Mouse (Mus musculus) midbrain, embryonic 11.5 days (tissue): ENCODE results near the gene Neu2. TPM values are rescaled to one million over a fixed set of nuclear protein-coding genes. Genes with fewer than 3 reads are reported as not detected.
A peak's percentile ranks its signal among the peaks of the same experiment; 100 is the strongest.

Source experiments
- ATAC-seq: fragments of 200-750 bp; cut with Nextera tagmentation; 2 replicates; pipeline ENCODE4 v1.8.0; 2017; ENCODE audit warnings: moderate TSS enrichment, moderate library complexity; ENCODE audit not compliant: low FRiP score
- DNase-seq: peaks from one replicate; pipeline ENCODE4 v3.0.0; 2015; ENCODE audit warnings: low spot score; ENCODE audit errors: missing footprints
- H3K27ac ChIP-seq: fragments of 300-500 bp; sonication (generic); 2 replicates; pipeline ENCODE4 v1.5.1; 2014; ENCODE audit warnings: low read depth, low read length
- H3K27me3 ChIP-seq: fragments of 300-500 bp; sonication (generic); 2 replicates; pipeline ENCODE4 v1.6.1; 2014; ENCODE audit warnings: mild to moderate bottlenecking, low read length, moderate library complexity, mixed read lengths; ENCODE audit not compliant: control insufficient read depth, insufficient read depth
- H3K36me3 ChIP-seq: fragments of 300-500 bp; sonication (generic); 2 replicates; pipeline ENCODE4 v1.6.1; 2014; ENCODE audit warnings: mild to moderate bottlenecking, low read length, moderate library complexity, mixed read lengths; ENCODE audit not compliant: control insufficient read depth, insufficient read depth
- H3K4me1 ChIP-seq: fragments of 300-500 bp; sonication (generic); 2 replicates; pipeline ENCODE4 v1.6.1; 2014; ENCODE audit warnings: low read length; ENCODE audit not compliant: control insufficient read depth, insufficient read depth
- H3K4me2 ChIP-seq: fragments of 300-500 bp; sonication (generic); 2 replicates; pipeline ENCODE4 v1.6.1; 2014; ENCODE audit warnings: mild to moderate bottlenecking, moderate library complexity
- H3K4me3 ChIP-seq: fragments of 300-500 bp; sonication (generic); 2 replicates; pipeline ENCODE4 v1.5.1; 2014; ENCODE audit warnings: low read depth, low read length
- H3K9ac ChIP-seq: fragments of 300-500 bp; sonication (generic); 2 replicates; pipeline ENCODE4 v1.6.1; 2014; ENCODE audit warnings: low read length
- H3K9me3 ChIP-seq: fragments of 300-500 bp; sonication (generic); 2 replicates; pipeline ENCODE4 v1.6.1; 2016; ENCODE audit warnings: low read length; ENCODE audit not compliant: control insufficient read depth
- WGBS: fragments of 180-500 bp; shearing (Covaris S2); extraction: QIAGEN DNeasy Blood & Tissue Kit; methylation state at CpG from one replicate; pipeline ENCODE4 v1.1.7; 2014; 5-methylcytosine and 5-hydroxymethylcytosine counted together
- polyA plus RNA-seq: library from polyadenylated mRNA; unstranded; fragments of >200 nt; fragmentation: Nextera tagmentation; extraction: Ambion mirVana; gene quantifications from 2 replicates; pipeline ENCODE4 v1.2.1, GENCODE M21; 2014

Neu2 gene
- polyA plus RNA-seq, 1 experiment from 2014 or later, result not detected

- DNase-seq (no peak), ATAC-seq (no peak)
- no peaks in the 10 kb centered on the region for H3K9me3 ChIP-seq
- no peaks in the 10 kb centered on the region for H3K4me1 ChIP-seq
- no peak overlapping the region for H3K4me3 ChIP-seq
- no peaks in the 10 kb centered on the region for H3K36me3 ChIP-seq
- WGBS, result 97% methylated on average over 10 of the region's 10 CpGs
- no peak overlapping the region for H3K27ac ChIP-seq
- H3K27me3 ChIP-seq, result no peaks in the 10 kb centered on the region
- H3K4me2 ChIP-seq, result no peak overlapping the region
- no peak overlapping the region for H3K9ac ChIP-seq
Measured at GRCm38 (mm10) chr1:87594671-87595070, 85.0 kb downstream of the Neu2 start.

GRCm38 (mm10) chr1:87600533-87600932, 90.8 kb downstream of the Neu2 start:
- 87% methylated on average over 7 of the region's 7 CpGs for WGBS
- Histone ChIP-seq H3K9me3 (no peaks in the 10 kb centered on the region), H3K27ac (no peak overlapping the region), H3K4me1 (no peaks in the 10 kb centered on the region), H3K9ac (no peak overlapping the region), H3K4me3 (no peak overlapping the region), H3K4me2 (no peak overlapping the region), H3K36me3 (no peaks in the 10 kb centered on the region), H3K27me3 (no peaks in the 10 kb centered on the region)
- no peak for ATAC-seq
- no peak for DNase-seq

- no peaks in the 10 kb centered on the region for H3K4me1 ChIP-seq
- H3K4me3 ChIP-seq, result no peak overlapping the region
- WGBS, result 76% methylated on average over 2 of the region's 2 CpGs
- no peak overlapping the region for H3K9ac ChIP-seq
- no peak overlapping the region for H3K4me2 ChIP-seq
- no peaks in the 10 kb centered on the region for H3K36me3 ChIP-seq
- H3K9me3 ChIP-seq, result no peaks in the 10 kb centered on the region
- H3K27me3 ChIP-seq, result no peaks in the 10 kb centered on the region
- H3K27ac ChIP-seq, result no peak overlapping the region
- DNase-seq (no peak), ATAC-seq (no peak)
Measured at GRCm38 (mm10) chr1:87601801-87602200, 92.1 kb downstream of the Neu2 start.

GRCm38 (mm10) chr1:87603389-87603788, 93.7 kb downstream of the Neu2 start:
- ATAC-seq (no peak), DNase-seq (no peak)
- no peaks in the 10 kb centered on the region for H3K4me1 ChIP-seq
- H3K9ac ChIP-seq, result no peak overlapping the region
- H3K36me3 ChIP-seq, result no peaks in the 10 kb centered on the region
- H3K4me3 ChIP-seq, result no peak overlapping the region
- 96% methylated on average over 5 of the region's 5 CpGs for WGBS
- H3K9me3 ChIP-seq, result no peaks in the 10 kb centered on the region
- no peak overlapping the region for H3K27ac ChIP-seq
- H3K4me2 ChIP-seq, result no peak overlapping the region
- H3K27me3 ChIP-seq, result no peaks in the 10 kb centered on the region

GRCm38 (mm10) chr1:87605296-87605695, 95.6 kb downstream of the Neu2 start:
- Histone ChIP-seq H3K4me3 (no peak overlapping the region), H3K27me3 (no peaks in the 10 kb centered on the region), H3K9ac (no peak overlapping the region), H3K4me2 (no peak overlapping the region), H3K4me1 (no peaks in the 10 kb centered on the region), H3K36me3 (no peaks in the 10 kb centered on the region), H3K9me3 (no peaks in the 10 kb centered on the region), H3K27ac (no peak overlapping the region)
- DNase-seq, result no peak
- ATAC-seq, result no peak
- 81% methylated on average over 2 of the region's 2 CpGs for WGBS

- Histone ChIP-seq H3K36me3 (no peaks in the 10 kb centered on the region), H3K9ac (no peak overlapping the region), H3K4me2 (no peak overlapping the region), H3K27me3 (no peaks in the 10 kb centered on the region), H3K4me3 (no peak overlapping the region), H3K4me1 (no peaks in the 10 kb centered on the region), H3K27ac (no peak overlapping the region), H3K9me3 (no peaks in the 10 kb centered on the region)
- DNase-seq (no peak), ATAC-seq (no peak)
- WGBS, result 84% methylated on average over 21 of the region's 21 CpGs
Measured at GRCm38 (mm10) chr1:87607385-87608091, 97.8 kb downstream of the Neu2 start.

- ATAC-seq, result no peak
Measured at GRCm38 (mm10) chr1:87608416-87609046, 98.8 kb downstream of the Neu2 start.

GRCm38 (mm10) chr1:87614576-87615295, 105.0 kb downstream of the Neu2 start:
- DNase-seq (no peak), ATAC-seq (no peak)
- H3K4me2 ChIP-seq, result no peak overlapping the region
- no peaks in the 10 kb centered on the region for H3K36me3 ChIP-seq
- no peaks in the 10 kb centered on the region for H3K27me3 ChIP-seq
- H3K9me3 ChIP-seq, result no peaks in the 10 kb centered on the region
- no peaks in the 10 kb centered on the region for H3K4me1 ChIP-seq
- H3K9ac ChIP-seq, result no peak overlapping the region
- 84% methylated on average over 2 of the region's 2 CpGs for WGBS
- no peak overlapping the region for H3K27ac ChIP-seq
- no peak overlapping the region for H3K4me3 ChIP-seq

More at GRCm38 (mm10) chr1:87608416-87609046, 98.8 kb downstream of the Neu2 start:
- WGBS, result 29% methylated on average over 7 of the region's 7 CpGs
- no peaks in the 10 kb centered on the region for H3K4me1 ChIP-seq
- no peaks in the 10 kb centered on the region for H3K36me3 ChIP-seq
- no peak overlapping the region for H3K27ac ChIP-seq
- H3K27me3 ChIP-seq, result no peaks in the 10 kb centered on the region
- no peak overlapping the region for H3K4me2 ChIP-seq
- H3K4me3 ChIP-seq, result no peak overlapping the region
- H3K9me3 ChIP-seq, result no peaks in the 10 kb centered on the region
- DNase-seq, result peak; percentile 97
- H3K9ac ChIP-seq, result no peak overlapping the region

- no peak for ATAC-seq
- no peak within 1 kb of the TSS for H3K27ac ChIP-seq
- H3K9ac ChIP-seq, result no peak within 1 kb of the TSS
- H3K4me3 ChIP-seq, result no peak within 1 kb of the TSS
- H3K4me1 ChIP-seq, result no peaks in the 10 kb centered on the region
- WGBS, result 90% methylated on average over 12 of the region's 12 CpGs
- DNase-seq, result no peak
- H3K36me3 ChIP-seq, result no peaks in the 10 kb centered on the region
- no peak within 1 kb of the TSS for H3K4me2 ChIP-seq
- no peaks in the 10 kb centered on the region for H3K9me3 ChIP-seq
- H3K27me3 ChIP-seq, result no peaks in the 10 kb centered on the region
Measured at GRCm38 (mm10) chr1:87620211-87620668, 110.6 kb downstream of the Neu2 start, which contains the start of gene Inpp5d. Gene Inpp5d, plus strand, starts transcription at chr1:87620312.
